Mouse (Mus musculus) intestine, postnatal 0 days (tissue): Measurements from ENCODE around the gene Gm11992. TPM values are rescaled to one million over a fixed set of nuclear protein-coding genes. Genes with fewer than 3 reads are reported as not detected.
A peak's percentile ranks its signal among the peaks of the same experiment; 100 is the strongest.

Experiments
- ATAC-seq: fragments of 200-750 bp; cut with Nextera tagmentation; 2 replicates; pipeline ENCODE4 v1.8.0; 2017; ENCODE audit warnings: mild to moderate bottlenecking, moderate TSS enrichment, moderate library complexity
- H3K27ac ChIP-seq: fragments of 300-500 bp; sonication (generic); 2 replicates; pipeline ENCODE4 v1.5.1; 2014; ENCODE audit warnings: mild to moderate bottlenecking, low read depth, low read length, moderate library complexity
- H3K27me3 ChIP-seq: fragments of 300-500 bp; sonication (generic); replicated peaks from 2 replicates; pipeline ENCODE4 v1.6.1; 2014; ENCODE audit warnings: low read length, mixed read lengths; ENCODE audit not compliant: control insufficient read depth, insufficient read depth
- H3K36me3 ChIP-seq: fragments of 300-500 bp; sonication (generic); 2 replicates; pipeline ENCODE4 v1.6.1; 2014; ENCODE audit warnings: mild to moderate bottlenecking, moderate library complexity; ENCODE audit not compliant: control insufficient read depth, insufficient read depth
- H3K4me1 ChIP-seq: fragments of 300-500 bp; sonication (generic); replicated peaks from 2 replicates; pipeline ENCODE4 v1.6.1; 2014; ENCODE audit warnings: antibody characterized with exemption, low read length, mixed read lengths; ENCODE audit not compliant: control insufficient read depth, insufficient read depth
- H3K4me2 ChIP-seq: fragments of 300-500 bp; sonication (generic); replicated peaks from 2 replicates; pipeline ENCODE4 v1.6.1; 2014; ENCODE audit warnings: low read depth, mild to moderate bottlenecking, moderate library complexity
- H3K4me3 ChIP-seq: fragments of 300-500 bp; sonication (generic); 2 replicates; pipeline ENCODE4 v1.5.1; 2014; ENCODE audit warnings: low read depth, low read length
- H3K9ac ChIP-seq: fragments of 300-500 bp; sonication (generic); 2 replicates; pipeline ENCODE4 v1.6.1; 2014; ENCODE audit warnings: mild to moderate bottlenecking, low read depth, low read length
- H3K9me3 ChIP-seq: fragments of 300-500 bp; sonication (generic); 2 replicates; pipeline ENCODE4 v1.6.1; 2016; ENCODE audit warnings: mixed run types; ENCODE audit not compliant: control insufficient read depth
- CTCF ChIP-seq: sonication (generic); IDR thresholded peaks from 2 replicates; pipeline ENCODE4 v1.5.1; 2016; ENCODE audit warnings: low read depth, mild to moderate bottlenecking, control low read depth, antibody characterized with exemption, moderate library complexity
- WGBS: fragments of 180-500 bp; shearing (Covaris S2); extraction: QIAGEN DNeasy Blood & Tissue Kit; methylation state at CpG from one replicate; pipeline ENCODE4 v1.1.7; 2014; 5-methylcytosine and 5-hydroxymethylcytosine counted together
- polyA plus RNA-seq: library from polyadenylated mRNA; unstranded; fragments of >200 nt; fragmentation: Nextera tagmentation; extraction: Ambion mirVana; gene quantifications from 2 replicates; pipeline ENCODE4 v1.2.1, GENCODE M21; 2015

Gm11992 gene
- polyA plus RNA-seq, 1 experiment from 2014 or later, result 1.3 TPM

GRCm38 (mm10) chr11:9117358-9118049, 69.1 kb downstream of the Gm11992 start:
- no peaks in the 10 kb centered on the region for H3K9me3 ChIP-seq
- peak overlapping the region; percentile 42 for H3K4me3 ChIP-seq
- H3K9ac ChIP-seq, result no peak overlapping the region
- no peak for TF ChIP-seq CTCF
- H3K27me3 ChIP-seq, result peaks cover 30% of the 10 kb centered on the region
- H3K4me1 ChIP-seq, result no peaks in the 10 kb centered on the region; the same call in 1 of the 2 replicates
- WGBS, result 5% methylated on average over 13 of the region's 13 CpGs
- H3K36me3 ChIP-seq, result no peaks in the 10 kb centered on the region
- no peak overlapping the region for H3K27ac ChIP-seq
- peak overlapping the region; percentile 76 for H3K4me2 ChIP-seq
- ATAC-seq, result peak; percentile 79

DNA sequence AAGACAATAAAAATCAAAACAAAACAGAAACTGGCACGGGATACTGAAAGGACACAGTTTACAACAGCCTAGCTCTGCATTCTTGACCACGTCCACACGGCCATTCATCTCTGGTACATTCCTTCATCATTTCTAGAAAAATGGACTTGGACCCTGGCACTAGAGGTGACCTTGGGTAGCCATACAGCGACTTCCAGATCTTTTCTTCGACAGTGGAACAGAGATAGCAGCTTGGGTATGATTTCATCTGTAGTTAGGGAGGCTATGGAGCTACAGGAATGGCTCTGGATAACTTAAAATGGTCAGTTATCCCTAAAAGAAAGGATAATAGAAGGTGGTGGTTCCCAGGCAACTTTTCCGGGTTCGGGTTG, 69.6 kb downstream of the Gm11992 start, which contains the start of gene Upp1:
Gene Upp1, plus strand, starts transcription at position 54 of the 371 bp plus-strand sequence.
- ATAC-seq, result no peak; the same call in 1 of the 2 replicates
- peak within 1 kb of the TSS; percentile 42 for H3K4me3 ChIP-seq
- no peaks in the 10 kb centered on the region; the same call in 1 of the 2 replicates for H3K4me1 ChIP-seq
- peak within 1 kb of the TSS; percentile 17; the same call in 1 of the 2 replicates for H3K9ac ChIP-seq
- 1% methylated on average over 7 of the region's 7 CpGs for WGBS
- peaks cover 30% of the 10 kb centered on the region for H3K27me3 ChIP-seq
- H3K27ac ChIP-seq, result no peak within 1 kb of the TSS
- no peaks in the 10 kb centered on the region for H3K36me3 ChIP-seq
- H3K9me3 ChIP-seq, result no peaks in the 10 kb centered on the region
- TF ChIP-seq CTCF, result no peak
- H3K4me2 ChIP-seq, result peak within 1 kb of the TSS; percentile 76

- H3K9ac ChIP-seq, result peak overlapping the region; percentile 17; the same call in 1 of the 2 replicates
These were observed 70.2 kb downstream of the Gm11992 start for GRCm38 (mm10) chr11:9118421-9119121.

More at GRCm38 (mm10) chr11:9118421-9119121, 70.2 kb downstream of the Gm11992 start:
- H3K4me1 ChIP-seq, result no peaks in the 10 kb centered on the region; the same call in 1 of the 2 replicates
- H3K9me3 ChIP-seq, result no peaks in the 10 kb centered on the region
- H3K4me3 ChIP-seq, result peak overlapping the region; percentile 42
- no peaks in the 10 kb centered on the region for H3K36me3 ChIP-seq
- ATAC-seq, result peak; percentile 35; the same call in 1 of the 2 replicates
- peak overlapping the region; percentile 76 for H3K4me2 ChIP-seq
- 1% methylated on average over 40 of the region's 40 CpGs for WGBS
- peaks cover 30% of the 10 kb centered on the region for H3K27me3 ChIP-seq
- H3K27ac ChIP-seq, result no peak overlapping the region
- TF ChIP-seq CTCF, result no peak

Other genes starting within 250 kb of the Gm11992 start
- 0.03 TPM in 1 of 2 replicates, not detected in the other for gene Pkd1l1, start 75.3 kb upstream of the Gm11992 start, polyA plus RNA-seq
- gene Hus1, start 37.4 kb upstream of the Gm11992 start, polyA plus RNA-seq, result 3.7 and 4.5 TPM in 2 replicates
- 2.7 and 3.2 TPM in 2 replicates for gene Sun3, start 397 bp downstream of the Gm11992 start, polyA plus RNA-seq
- gene Upp1, start 69.5 kb downstream of the Gm11992 start, polyA plus RNA-seq, result 5.6 and 6.6 TPM in 2 replicates
- 0.86 and 1.1 TPM in 2 replicates for gene Abca13, start 143.3 kb downstream of the Gm11992 start, polyA plus RNA-seq